Mouse (Mus musculus): ENCODE measurements around the gene 4430402I18Rik. TPM values are rescaled to one million over a fixed set of nuclear protein-coding genes. Genes with fewer than 3 reads are reported as not detected.

4430402I18Rik gene
- polyA plus RNA-seq, 1 experiment from 2014 or later, result 5.1 TPM

GRCm38 (mm10) chr19:28917839-28918238, 49.8 kb downstream of the 4430402I18Rik start:
- Histone ChIP-seq H3K4me3 (replicated peaks) (no peak overlapping the region), H3K27me3 (no peaks in the 10 kb centered on the region), H3K4me1 (0 out of 2 replicates have a peak, but pooled peaks cover 8% of the 10 kb centered on the region), H3K36me3 (no peaks in the 10 kb centered on the region), H3K4me2 (no peak overlapping the region), H3K27ac (no peak overlapping the region), H3K9ac (no peak overlapping the region), H3K9me3 (replicated peaks) (no peaks in the 10 kb centered on the region)
- WGBS, result 88% methylated on average over 5 of the region's 5 CpGs
- no peak for ATAC-seq (replicated peaks; ENCODE audit: low FRiP score)

GRCm38 (mm10) chr19:28916492-28916891, 51.1 kb downstream of the 4430402I18Rik start:
- Histone ChIP-seq H3K9me3 (replicated peaks) (no peaks in the 10 kb centered on the region), H3K36me3 (no peaks in the 10 kb centered on the region), H3K9ac (no peak overlapping the region), H3K4me2 (no peak overlapping the region), H3K4me3 (replicated peaks) (no peak overlapping the region), H3K27me3 (no peaks in the 10 kb centered on the region), H3K27ac (peak overlapping the region; percentile 54), H3K4me1 (0 out of 2 replicates have a peak, but pooled peaks cover 8% of the 10 kb centered on the region)
- WGBS, result 44% methylated on average over 4 of the region's 4 CpGs
- ATAC-seq (replicated peaks; ENCODE audit: low FRiP score), result no peak

- WGBS, result 74% methylated on average over 2 of the region's 2 CpGs
- H3K27me3 ChIP-seq, result no peaks in the 10 kb centered on the region
- no peak overlapping the region for H3K4me2 ChIP-seq
- H3K4me1 ChIP-seq, result 0 out of 2 replicates have a peak, but pooled peaks cover 8% of the 10 kb centered on the region
- H3K4me3 ChIP-seq (replicated peaks), result no peak overlapping the region
- no peaks in the 10 kb centered on the region for H3K9me3 ChIP-seq (replicated peaks)
- ATAC-seq (replicated peaks; ENCODE audit: low FRiP score), result 0 out of 2 replicates have a peak, but pooled peaks have one; percentile 40
- no peak overlapping the region for H3K9ac ChIP-seq
- H3K36me3 ChIP-seq, result no peaks in the 10 kb centered on the region
- H3K27ac ChIP-seq, result peak overlapping the region; percentile 54
Measured at GRCm38 (mm10) chr19:28915602-28916250, 51.9 kb downstream of the 4430402I18Rik start.

- Histone ChIP-seq H3K27me3 (no peaks in the 10 kb centered on the region), H3K9ac (no peak overlapping the region), H3K9me3 (replicated peaks) (no peaks in the 10 kb centered on the region), H3K4me3 (replicated peaks) (no peak overlapping the region), H3K36me3 (no peaks in the 10 kb centered on the region), H3K4me1 (0 out of 2 replicates have a peak, but pooled peaks cover 8% of the 10 kb centered on the region), H3K4me2 (no peak overlapping the region), H3K27ac (no peak overlapping the region)
- 84% methylated on average over 6 of the region's 6 CpGs for WGBS
- no peak for ATAC-seq (replicated peaks; ENCODE audit: low FRiP score)
Measured at GRCm38 (mm10) chr19:28914598-28914997, 53.0 kb downstream of the 4430402I18Rik start.

GRCm38 (mm10) chr19:28908693-28909092, 58.9 kb downstream of the 4430402I18Rik start:
- no peak overlapping the region for H3K9ac ChIP-seq
- ATAC-seq (replicated peaks; ENCODE audit: low FRiP score), result no peak
- H3K4me2 ChIP-seq, result no peak overlapping the region
- H3K9me3 ChIP-seq (replicated peaks), result no peaks in the 10 kb centered on the region
- H3K27ac ChIP-seq, result no peak overlapping the region
- H3K27me3 ChIP-seq, result no peaks in the 10 kb centered on the region
- H3K4me3 ChIP-seq (replicated peaks), result no peak overlapping the region
- no peaks in the 10 kb centered on the region for H3K36me3 ChIP-seq
- no peaks in the 10 kb centered on the region for H3K4me1 ChIP-seq
- WGBS, result 77% methylated on average over 9 of the region's 9 CpGs

GRCm38 (mm10) chr19:28908186-28908585, 59.4 kb downstream of the 4430402I18Rik start:
- Histone ChIP-seq H3K36me3 (no peaks in the 10 kb centered on the region), H3K4me1 (peaks cover 2% of the 10 kb centered on the region; the same call in 1 of the 2 replicates), H3K4me2 (no peak overlapping the region), H3K27me3 (no peaks in the 10 kb centered on the region), H3K9ac (no peak overlapping the region), H3K4me3 (replicated peaks) (no peak overlapping the region), H3K9me3 (replicated peaks) (no peaks in the 10 kb centered on the region), H3K27ac (no peak overlapping the region)
- no peak for ATAC-seq (replicated peaks; ENCODE audit: low FRiP score)
- WGBS, result 60% methylated on average over 4 of the region's 4 CpGs

GRCm38 (mm10) chr19:28903536-28904119, 64.0 kb downstream of the 4430402I18Rik start:
- H3K4me1 ChIP-seq, result peaks cover 18% of the 10 kb centered on the region
- H3K27ac ChIP-seq, result no peak overlapping the region
- H3K9ac ChIP-seq, result no peak overlapping the region
- ATAC-seq (replicated peaks; ENCODE audit: low FRiP score), result no peak
- H3K36me3 ChIP-seq, result no peaks in the 10 kb centered on the region
- 80% methylated on average over 8 of the region's 8 CpGs for WGBS
- H3K4me3 ChIP-seq (replicated peaks), result no peak overlapping the region
- no peaks in the 10 kb centered on the region for H3K9me3 ChIP-seq (replicated peaks)
- H3K4me2 ChIP-seq, result no peak overlapping the region
- no peaks in the 10 kb centered on the region for H3K27me3 ChIP-seq

GRCm38 (mm10) chr19:28902806-28903205, 64.8 kb downstream of the 4430402I18Rik start:
- Histone ChIP-seq H3K27me3 (no peaks in the 10 kb centered on the region), H3K4me1 (peaks cover 18% of the 10 kb centered on the region), H3K4me3 (replicated peaks) (no peak overlapping the region), H3K9ac (no peak overlapping the region), H3K4me2 (no peak overlapping the region), H3K36me3 (no peaks in the 10 kb centered on the region), H3K27ac (no peak overlapping the region), H3K9me3 (replicated peaks) (no peaks in the 10 kb centered on the region)
- WGBS, result 70% methylated on average over 4 of the region's 4 CpGs
- no peak for ATAC-seq (replicated peaks; ENCODE audit: low FRiP score)

GRCm38 (mm10) chr19:28902111-28902510, 65.5 kb downstream of the 4430402I18Rik start:
- WGBS, result 29% methylated on average over 2 of the region's 2 CpGs
- no peak overlapping the region for H3K9ac ChIP-seq
- H3K4me3 ChIP-seq (replicated peaks), result no peak overlapping the region
- no peak overlapping the region for H3K4me2 ChIP-seq
- ATAC-seq (replicated peaks; ENCODE audit: low FRiP score), result peak; percentile 86
- H3K9me3 ChIP-seq (replicated peaks), result no peaks in the 10 kb centered on the region
- H3K27ac ChIP-seq, result no peak overlapping the region
- H3K36me3 ChIP-seq, result no peaks in the 10 kb centered on the region
- H3K4me1 ChIP-seq, result peaks cover 18% of the 10 kb centered on the region
- H3K27me3 ChIP-seq, result no peaks in the 10 kb centered on the region

- no peak for ATAC-seq (replicated peaks; ENCODE audit: low FRiP score)
- peaks cover 18% of the 10 kb centered on the region for H3K4me1 ChIP-seq
- no peaks in the 10 kb centered on the region for H3K9me3 ChIP-seq (replicated peaks)
- H3K36me3 ChIP-seq, result no peaks in the 10 kb centered on the region
- 96% methylated on average over 2 of the region's 2 CpGs for WGBS
- no peak overlapping the region for H3K27ac ChIP-seq
- H3K4me3 ChIP-seq (replicated peaks), result no peak overlapping the region
- H3K4me2 ChIP-seq, result no peak overlapping the region
- H3K9ac ChIP-seq, result no peak overlapping the region
- H3K27me3 ChIP-seq, result no peaks in the 10 kb centered on the region
Measured at GRCm38 (mm10) chr19:28900771-28901170, 66.8 kb downstream of the 4430402I18Rik start.

- H3K9ac ChIP-seq, result no peak overlapping the region
- H3K36me3 ChIP-seq, result no peaks in the 10 kb centered on the region
- H3K27ac ChIP-seq, result no peak overlapping the region
- no peak overlapping the region for H3K4me3 ChIP-seq (replicated peaks)
- no peak overlapping the region for H3K4me2 ChIP-seq
- ATAC-seq (replicated peaks; ENCODE audit: low FRiP score), result no peak
- no peaks in the 10 kb centered on the region for H3K9me3 ChIP-seq (replicated peaks)
- H3K27me3 ChIP-seq, result no peaks in the 10 kb centered on the region
- 80% methylated on average over 9 of the region's 9 CpGs for WGBS
- peaks cover 9% of the 10 kb centered on the region for H3K4me1 ChIP-seq
Measured at GRCm38 (mm10) chr19:28897497-28897896, 70.1 kb downstream of the 4430402I18Rik start.

GRCm38 (mm10) chr19:28896639-28897038, 71.0 kb downstream of the 4430402I18Rik start:
- Histone ChIP-seq H3K27ac (no peak overlapping the region), H3K27me3 (no peaks in the 10 kb centered on the region), H3K9ac (no peak overlapping the region), H3K4me2 (no peak overlapping the region), H3K4me1 (peaks cover 2% of the 10 kb centered on the region; the same call in 1 of the 2 replicates), H3K4me3 (replicated peaks) (no peak overlapping the region), H3K9me3 (replicated peaks) (no peaks in the 10 kb centered on the region), H3K36me3 (no peaks in the 10 kb centered on the region)
- ATAC-seq (replicated peaks; ENCODE audit: low FRiP score), result no peak
- WGBS, result 55% methylated on average over 1 of the region's 1 CpGs

All from kidney, embryonic 15.5 days (tissue).